ENCODE assay signal across 23 mouse cellular contexts in the genomic region with DNA sequence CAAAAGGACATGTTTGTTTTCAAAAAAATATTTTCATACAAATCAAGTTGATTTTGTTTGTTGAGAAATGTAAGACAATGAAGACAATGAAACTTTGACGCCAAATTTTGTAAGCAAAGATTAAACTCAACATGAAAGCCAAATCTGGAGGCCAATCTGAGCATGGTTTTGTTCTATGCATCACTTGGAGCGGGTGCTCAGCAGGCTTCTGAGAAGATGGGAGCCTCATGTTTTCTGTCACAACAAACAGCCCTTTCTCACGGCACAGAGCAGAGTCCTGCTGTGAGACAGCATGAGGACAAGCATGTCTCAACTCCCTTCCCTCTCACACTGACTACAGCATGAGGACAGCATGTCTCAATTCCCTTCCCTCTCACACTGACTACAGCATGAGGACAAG.
"Had no signal": no experiment of that assay in that cellular context is flagged by ENCODE, and none has a peak within 500 bp of the region (broad histone marks: within the 10 kb centered on the region; RNA-seq: fewer than 3 reads in every experiment).

No protein-coding gene starts in this region.

- H3K36me3 ChIP-seq: heart, embryonic 15.5 days had no signal

- H3K4me3 ChIP-seq: heart, adult 2 months; heart, embryonic 13.5 days; heart, embryonic 15.5 days; hindbrain, embryonic 13.5 days; hindbrain, embryonic 15.5 days; kidney, embryonic 15.5 days; limb, embryonic 13.5 days; limb, embryonic 15.5 days; liver, embryonic 12.5 days had no signal

- H3K27ac ChIP-seq: heart, embryonic 13.5 days; heart, embryonic 15.5 days; hindbrain, embryonic 13.5 days; hindbrain, embryonic 15.5 days; kidney, embryonic 15.5 days; kidney, postnatal 0 days; limb, embryonic 13.5 days; limb, embryonic 15.5 days; liver, embryonic 12.5 days; liver, embryonic 14.5 days had no signal

- H3K27me3 ChIP-seq: heart, embryonic 13.5 days; heart, embryonic 15.5 days; hindbrain, embryonic 13.5 days; hindbrain, embryonic 15.5 days; kidney, embryonic 15.5 days; limb, embryonic 13.5 days; limb, embryonic 15.5 days; liver, embryonic 12.5 days had no signal

- H3K4me1 ChIP-seq: heart, embryonic 15.5 days; hindbrain, embryonic 13.5 days; hindbrain, embryonic 15.5 days; kidney, embryonic 15.5 days; limb, embryonic 13.5 days; limb, embryonic 15.5 days; liver, embryonic 12.5 days had no signal

- DNase-seq: gastrocnemius, postnatal 10 days; gastrocnemius, postnatal 36 days; heart, adult 11 months; heart, adult 2 months; heart, postnatal 14 days; heart, postnatal 36 days; kidney, adult 11 months; kidney, adult 2 months; kidney, adult 9 months; kidney, postnatal 14 days; kidney, postnatal 36 days; layer of hippocampus, postnatal 36 days; left cerebral cortex, postnatal 4 days had no signal
